Mouse (Mus musculus) kidney, embryonic 15.5 days (tissue): ENCODE results near the gene Olfr71. TPM values are rescaled to one million over a fixed set of nuclear protein-coding genes. Genes with fewer than 3 reads are reported as not detected.

Experiments
- ATAC-seq: fragments of 200-750 bp; cut with Nextera tagmentation; replicated peaks from 2 replicates; pipeline ENCODE4 v1.8.0; 2017; ENCODE audit warnings: moderate TSS enrichment; ENCODE audit not compliant: low FRiP score
- H3K27ac ChIP-seq: fragments of 300-500 bp; sonication (generic); 2 replicates; pipeline ENCODE4 v1.5.1; 2015; ENCODE audit warnings: mild to moderate bottlenecking, inconsistent platforms
- H3K27me3 ChIP-seq: fragments of 300-500 bp; sonication (generic); 2 replicates; pipeline ENCODE4 v1.6.1; 2015; ENCODE audit warnings: inconsistent platforms
- H3K36me3 ChIP-seq: fragments of 300-500 bp; sonication (generic); 2 replicates; pipeline ENCODE4 v1.6.1; 2015; ENCODE audit warnings: inconsistent platforms
- H3K4me1 ChIP-seq: fragments of 300-500 bp; sonication (generic); 2 replicates; pipeline ENCODE4 v1.6.1; 2015; ENCODE audit warnings: inconsistent platforms
- H3K4me2 ChIP-seq: fragments of 300-500 bp; sonication (generic); 2 replicates; pipeline ENCODE4 v1.6.1; 2015; ENCODE audit warnings: moderate library complexity, mild to moderate bottlenecking, inconsistent platforms
- H3K4me3 ChIP-seq: fragments of 300-500 bp; sonication (generic); replicated peaks from 2 replicates; pipeline ENCODE4 v1.5.1; 2015; ENCODE audit warnings: mild to moderate bottlenecking, inconsistent platforms
- H3K9ac ChIP-seq: fragments of 300-500 bp; sonication (generic); 2 replicates; pipeline ENCODE4 v1.6.1; 2015; ENCODE audit warnings: mild to moderate bottlenecking, inconsistent platforms
- H3K9me3 ChIP-seq: fragments of 300-500 bp; sonication (generic); replicated peaks from 2 replicates; pipeline ENCODE4 v1.6.1; 2016; ENCODE audit warnings: inconsistent platforms
- WGBS: fragments of 180-500 bp; shearing (Covaris S2); methylation state at CpG from one replicate; pipeline ENCODE4 v1.1.7; 2015; ENCODE audit warnings: mixed read lengths; 5-methylcytosine and 5-hydroxymethylcytosine counted together
- polyA plus RNA-seq: library from polyadenylated mRNA; unstranded; fragments of >200 nt; fragmentation: Nextera tagmentation; extraction: Ambion mirVana; gene quantifications from 2 replicates; pipeline ENCODE4 v1.2.1, GENCODE M21; 2015

Olfr71 gene
- polyA plus RNA-seq, 1 experiment from 2014 or later = not detected

DNA sequence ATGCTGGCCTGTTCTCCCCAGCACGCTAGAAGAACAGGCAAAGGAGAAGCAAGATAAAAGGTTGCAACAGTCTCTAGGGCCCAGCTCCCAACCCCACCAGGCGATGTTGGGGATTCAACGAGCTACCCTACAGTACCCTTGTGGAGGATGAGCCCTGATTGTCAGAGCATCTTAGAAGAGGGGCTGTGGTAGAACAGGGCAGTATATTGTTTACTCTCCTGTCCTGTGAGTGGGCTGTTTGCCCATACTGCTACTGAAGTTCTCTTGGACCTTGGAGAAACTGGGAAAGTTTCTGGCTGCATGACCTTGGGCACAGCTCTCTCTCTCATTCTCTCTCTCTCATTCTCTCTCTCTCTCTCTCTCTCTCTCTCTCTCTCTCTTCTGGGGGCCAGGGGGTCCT, 19.1 kb upstream of the Olfr71 start:
- WGBS = 59% methylated on average over 3 of the region's 3 CpGs
- no peaks in the 10 kb centered on the region for H3K9me3 ChIP-seq
- H3K27me3 ChIP-seq = no peaks in the 10 kb centered on the region; the same call in 1 of the 2 replicates
- ATAC-seq = no peak
- H3K4me3 ChIP-seq = no peak overlapping the region
- no peak overlapping the region for H3K9ac ChIP-seq
- H3K4me2 ChIP-seq = peak overlapping the region; percentile 14; the same call in 1 of the 2 replicates
- peak overlapping the region; percentile 81 for H3K27ac ChIP-seq
- H3K36me3 ChIP-seq = no peaks in the 10 kb centered on the region
- peaks cover 50% of the 10 kb centered on the region for H3K4me1 ChIP-seq

DNA sequence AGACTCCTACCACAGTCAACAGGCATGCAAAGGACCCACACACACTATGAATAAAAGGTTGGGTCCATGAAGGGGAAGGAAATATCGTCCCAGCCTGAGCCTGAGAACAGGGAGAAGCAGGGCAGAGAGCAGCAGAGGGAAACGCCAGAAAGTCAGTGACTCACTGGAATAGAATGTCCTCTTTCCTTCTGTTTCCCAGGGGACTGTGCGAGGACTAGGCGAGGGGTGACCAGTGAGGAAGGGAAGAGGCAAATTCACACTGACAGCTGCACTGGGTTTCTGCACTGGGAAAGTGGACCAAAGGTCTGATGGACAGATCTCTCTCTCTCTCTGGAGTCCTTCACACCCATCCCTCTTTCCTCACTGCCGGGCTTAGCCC, 18.5 kb upstream of the Olfr71 start:
- Histone ChIP-seq H3K4me1 (peaks cover 50% of the 10 kb centered on the region), H3K9ac (no peak overlapping the region), H3K4me3 (no peak overlapping the region), H3K36me3 (no peaks in the 10 kb centered on the region), H3K27ac (peak overlapping the region; percentile 81), H3K9me3 (no peaks in the 10 kb centered on the region), H3K27me3 (no peaks in the 10 kb centered on the region; the same call in 1 of the 2 replicates), H3K4me2 (peak overlapping the region; percentile 14; the same call in 1 of the 2 replicates)
- WGBS = 44% methylated on average over 5 of the region's 5 CpGs
- peak; percentile 55; the same call in 1 of the 2 replicates for ATAC-seq

DNA sequence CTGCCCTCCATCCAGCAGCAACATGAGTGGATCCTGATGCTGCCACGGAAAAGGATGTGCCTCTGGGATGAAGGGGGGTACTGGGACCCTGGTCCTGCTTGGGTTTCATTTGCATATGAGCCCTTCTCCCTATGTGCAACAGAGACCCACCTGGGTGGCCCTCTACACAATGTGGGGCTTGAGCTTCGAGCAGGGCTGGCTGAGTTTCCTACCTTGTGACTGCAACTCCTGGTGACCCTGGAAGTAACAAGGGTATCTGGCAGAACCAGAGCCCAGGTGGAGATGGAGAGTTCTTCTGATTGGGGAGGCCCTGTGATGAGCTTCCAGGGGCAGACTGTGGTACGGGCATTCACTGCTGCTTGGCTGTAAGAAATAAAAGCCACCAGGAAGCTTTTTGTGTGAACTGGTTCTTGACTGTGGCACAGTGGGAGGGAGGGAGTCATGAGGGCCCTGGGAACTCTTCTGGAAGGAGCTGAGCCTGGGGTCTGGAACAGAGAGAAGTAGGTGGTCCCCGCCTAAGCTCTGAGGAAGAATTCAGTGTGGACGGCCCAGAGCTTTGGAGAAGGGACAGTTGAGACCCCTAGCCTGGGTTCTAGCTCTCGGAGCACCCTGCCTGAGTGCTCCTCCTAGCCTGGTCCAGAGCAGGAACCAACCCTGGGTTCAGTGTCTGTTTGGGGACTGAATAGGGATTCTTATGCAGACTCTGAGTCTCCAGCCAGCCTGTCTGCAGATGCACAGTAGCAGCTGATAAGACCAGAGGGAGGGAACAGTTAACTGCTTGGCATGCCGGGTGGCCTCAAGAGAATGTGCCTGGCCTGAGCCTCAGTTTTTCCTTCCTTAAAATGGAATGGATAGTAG, 17.9 kb upstream of the Olfr71 start:
- 76% methylated on average over 7 of the region's 7 CpGs for WGBS
- H3K27ac ChIP-seq = peak overlapping the region; percentile 81
- H3K9me3 ChIP-seq = no peaks in the 10 kb centered on the region
- H3K4me3 ChIP-seq = no peak overlapping the region
- no peak overlapping the region for H3K9ac ChIP-seq
- H3K27me3 ChIP-seq = no peaks in the 10 kb centered on the region; the same call in 1 of the 2 replicates
- H3K4me1 ChIP-seq = peaks cover 50% of the 10 kb centered on the region
- no peak overlapping the region for H3K4me2 ChIP-seq
- ATAC-seq = no peak
- H3K36me3 ChIP-seq = no peaks in the 10 kb centered on the region

DNA sequence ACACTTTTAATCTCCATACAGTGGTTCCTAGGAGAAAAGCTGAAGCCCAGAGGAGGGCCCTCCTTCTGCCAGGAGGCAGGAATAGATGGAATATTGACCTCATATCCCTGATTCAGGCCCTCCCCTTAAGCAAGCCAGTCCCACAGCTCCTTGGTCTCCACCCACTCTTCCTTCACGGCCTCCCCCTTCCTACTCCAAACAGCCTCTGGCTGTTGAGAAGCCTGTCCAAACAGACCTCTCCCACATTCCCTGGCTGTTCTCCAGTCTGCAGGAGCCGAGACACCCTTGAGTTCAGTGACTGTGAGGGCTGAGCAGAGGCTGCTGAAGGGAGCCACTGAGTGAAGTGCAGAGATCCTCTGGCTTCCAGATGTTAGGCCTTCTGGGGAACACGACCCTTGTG, 16.9 kb upstream of the Olfr71 start, which contains the start of gene Hrct1:
TSS of gene Hrct1 (plus strand) at position 194 of the 400 bp plus-strand sequence.
- no peak within 1 kb of the TSS for H3K4me2 ChIP-seq
- no peaks in the 10 kb centered on the region for H3K9me3 ChIP-seq
- H3K36me3 ChIP-seq = no peaks in the 10 kb centered on the region
- H3K27me3 ChIP-seq = no peaks in the 10 kb centered on the region; the same call in 1 of the 2 replicates
- no peak within 1 kb of the TSS for H3K4me3 ChIP-seq
- no peak within 1 kb of the TSS for H3K9ac ChIP-seq
- H3K4me1 ChIP-seq = peaks cover 50% of the 10 kb centered on the region
- peak within 1 kb of the TSS; percentile 81 for H3K27ac ChIP-seq
- ATAC-seq = peak; percentile 73
- 35% methylated on average over 3 of the region's 3 CpGs for WGBS

DNA sequence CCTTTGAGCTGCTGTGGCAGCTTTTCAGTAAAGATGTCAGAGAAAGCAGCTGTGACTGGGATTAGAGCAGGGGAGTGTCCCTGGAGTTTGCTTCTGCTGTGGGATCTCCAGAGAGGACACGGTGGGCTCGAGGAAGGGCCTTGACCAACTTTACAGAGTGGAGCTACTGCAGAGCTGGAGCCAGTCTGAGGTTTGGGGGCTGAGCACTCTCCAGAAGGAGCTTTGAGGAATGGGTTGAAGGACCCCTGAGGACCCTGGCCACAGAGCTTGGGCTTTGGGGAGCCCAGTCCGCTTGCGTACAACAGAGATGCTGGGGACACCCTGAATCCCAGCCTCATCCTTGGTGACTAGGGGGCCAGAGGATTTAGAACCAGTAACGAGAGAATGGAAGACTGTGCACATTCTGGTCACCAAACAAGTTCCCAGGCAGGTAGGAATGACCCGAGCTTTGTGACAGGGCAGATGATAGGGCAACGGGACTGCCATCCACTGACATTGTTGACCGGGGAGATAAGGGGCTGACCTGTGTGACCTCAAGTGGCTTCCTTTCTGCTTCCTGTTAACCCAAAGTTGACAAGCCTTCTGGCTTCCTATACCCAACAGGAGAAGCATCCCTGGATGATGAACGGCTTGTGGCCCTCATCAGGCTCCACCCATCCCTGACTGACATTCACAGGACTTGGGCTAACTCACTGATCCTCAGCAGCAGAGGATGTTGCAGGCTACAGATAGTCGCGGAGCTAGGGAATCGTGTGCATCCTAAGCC, 16.4 kb upstream of the Olfr71 start:
- WGBS = 68% methylated on average over 12 of the region's 12 CpGs
- H3K27ac ChIP-seq = no peak overlapping the region
- no peak for ATAC-seq

DNA sequence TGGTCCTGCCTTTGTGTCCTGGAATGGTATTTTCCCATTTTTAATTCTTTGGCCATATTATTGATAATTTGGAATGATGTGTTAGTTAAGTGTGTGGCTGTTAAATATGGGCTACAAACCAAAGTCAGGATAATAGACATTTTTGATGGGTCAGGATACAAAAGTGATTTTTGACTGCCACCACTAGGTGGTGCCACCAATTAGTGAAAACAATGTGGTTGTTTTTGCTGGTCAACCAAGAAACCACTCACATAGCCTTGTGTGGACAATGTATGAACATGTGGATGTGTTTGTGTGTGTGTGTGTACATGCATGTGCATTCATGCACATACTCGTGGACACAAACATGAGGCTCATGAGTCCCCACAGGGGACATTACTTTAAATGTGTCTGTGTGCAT, 14.7 kb upstream of the Olfr71 start:
- no peaks in the 10 kb centered on the region for H3K9me3 ChIP-seq
- no peak for ATAC-seq
- H3K36me3 ChIP-seq = no peaks in the 10 kb centered on the region
- H3K9ac ChIP-seq = no peak overlapping the region
- WGBS = 36% methylated on average over 1 of the region's 1 CpGs
- H3K27me3 ChIP-seq = no peaks in the 10 kb centered on the region
- no peak overlapping the region for H3K27ac ChIP-seq
- peaks cover 38% of the 10 kb centered on the region for H3K4me1 ChIP-seq
- no peak overlapping the region for H3K4me2 ChIP-seq
- H3K4me3 ChIP-seq = no peak overlapping the region

More for the DNA sequence above, 16.4 kb upstream of the Olfr71 start:
- Histone ChIP-seq H3K36me3 (no peaks in the 10 kb centered on the region), H3K9me3 (no peaks in the 10 kb centered on the region), H3K4me3 (no peak overlapping the region), H3K27me3 (no peaks in the 10 kb centered on the region; the same call in 1 of the 2 replicates), H3K9ac (no peak overlapping the region), H3K4me2 (no peak overlapping the region), H3K4me1 (peaks cover 50% of the 10 kb centered on the region)

DNA sequence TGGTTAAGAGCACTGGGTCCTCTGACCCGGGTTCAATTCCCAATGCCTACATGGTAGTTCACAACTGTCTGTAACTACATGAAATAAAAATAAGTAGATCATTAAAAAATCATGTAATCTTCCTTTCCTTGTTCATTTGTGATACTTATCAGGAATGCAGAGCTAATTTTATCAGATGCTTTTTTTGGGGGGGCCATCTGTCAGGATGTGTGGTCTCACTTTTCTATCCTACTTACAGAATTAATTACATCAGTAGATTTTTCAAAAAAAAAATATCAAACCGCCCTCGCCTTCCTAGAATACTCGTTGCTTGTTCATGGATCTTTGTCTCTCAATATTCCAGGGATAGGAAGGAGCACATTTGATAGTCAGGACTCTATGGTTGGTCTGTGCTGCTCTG, 12.1 kb upstream of the Olfr71 start:
- no peaks in the 10 kb centered on the region for H3K9me3 ChIP-seq
- no peaks in the 10 kb centered on the region for H3K36me3 ChIP-seq
- no peak overlapping the region for H3K27ac ChIP-seq
- ATAC-seq = no peak
- WGBS = 84% methylated on average over 4 of the region's 4 CpGs
- H3K27me3 ChIP-seq = no peaks in the 10 kb centered on the region
- H3K4me2 ChIP-seq = no peak overlapping the region
- peaks cover 12% of the 10 kb centered on the region for H3K4me1 ChIP-seq
- H3K9ac ChIP-seq = no peak overlapping the region
- H3K4me3 ChIP-seq = no peak overlapping the region

DNA sequence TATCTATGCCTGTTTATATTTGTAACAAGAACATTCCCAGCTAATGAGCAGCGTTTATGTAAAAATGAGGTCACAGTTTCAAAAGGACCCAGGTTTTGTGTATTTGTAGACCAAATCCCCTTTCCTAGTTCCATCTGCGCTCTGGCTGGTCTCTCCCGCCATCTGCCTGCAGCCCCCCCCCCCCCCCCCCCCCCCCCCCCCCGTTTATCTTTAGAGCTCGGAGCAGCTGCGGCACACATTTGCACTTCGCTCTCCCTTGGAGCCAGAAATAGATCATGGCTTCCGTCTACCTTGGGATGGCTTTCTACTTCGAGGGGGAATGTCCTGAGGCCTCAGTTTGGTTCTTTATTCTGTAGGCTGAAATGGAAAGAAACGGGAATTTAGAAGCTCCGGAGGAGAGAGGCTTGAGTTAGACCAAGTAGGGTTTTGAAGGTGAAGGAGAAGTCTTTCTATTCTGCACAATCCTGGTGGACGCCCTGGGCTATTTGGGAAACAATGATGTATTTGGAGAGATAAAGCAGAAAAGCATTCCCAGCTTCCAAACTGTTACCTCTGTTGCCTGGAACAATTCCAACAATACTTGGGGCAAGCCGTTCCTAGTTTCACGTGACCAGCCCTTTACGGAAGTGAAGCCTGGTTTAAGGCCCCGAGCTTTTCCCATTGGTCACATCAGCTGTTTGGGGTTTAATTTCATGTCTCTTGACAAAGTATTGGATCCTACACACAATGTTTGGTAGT, 10.6 kb upstream of the Olfr71 start:
- Histone ChIP-seq H3K9ac (no peak overlapping the region), H3K36me3 (no peaks in the 10 kb centered on the region), H3K27me3 (no peaks in the 10 kb centered on the region; the same call in 1 of the 2 replicates), H3K27ac (no peak overlapping the region), H3K4me2 (no peak overlapping the region), H3K9me3 (no peaks in the 10 kb centered on the region), H3K4me3 (no peak overlapping the region), H3K4me1 (no peaks in the 10 kb centered on the region)
- 65% methylated on average over 15 of the region's 16 CpGs for WGBS
- no peak for ATAC-seq

DNA sequence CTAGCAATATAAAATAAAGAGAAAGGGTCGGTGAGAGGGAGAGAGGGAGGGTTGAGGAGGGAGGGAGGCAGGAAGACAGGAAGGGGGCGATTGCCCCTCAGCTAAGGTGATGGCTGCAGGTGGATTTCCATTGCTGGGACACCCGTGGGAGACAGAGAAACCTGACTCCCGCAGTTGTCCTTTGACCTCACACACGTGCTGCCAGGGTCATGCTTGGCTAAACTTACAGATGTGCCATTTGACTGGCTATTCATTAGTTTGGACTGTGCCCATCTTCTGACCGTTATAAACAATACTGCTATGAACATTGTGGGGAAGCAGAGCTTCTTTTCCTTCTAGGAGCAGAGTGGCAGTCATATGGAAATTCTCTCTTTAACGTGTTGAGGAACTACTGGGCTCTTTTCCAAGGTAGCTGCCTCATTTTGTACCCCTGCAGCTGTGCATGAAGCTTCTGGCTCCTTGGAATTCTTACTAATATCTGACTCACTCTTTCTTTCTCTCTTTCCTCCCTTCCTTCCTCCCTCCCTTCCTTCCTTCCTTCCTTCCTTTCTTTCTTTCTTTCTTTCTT, 3.7 kb upstream of the Olfr71 start:
- no peak overlapping the region for H3K27ac ChIP-seq
- WGBS = 22% methylated on average over 7 of the region's 7 CpGs
- no peaks in the 10 kb centered on the region for H3K9me3 ChIP-seq
- no peak overlapping the region for H3K9ac ChIP-seq
- H3K36me3 ChIP-seq = no peaks in the 10 kb centered on the region
- H3K4me2 ChIP-seq = no peak overlapping the region
- 0 out of 2 replicates have a peak, but pooled peaks cover 6% of the 10 kb centered on the region for H3K4me1 ChIP-seq
- no peak overlapping the region for H3K4me3 ChIP-seq
- peaks cover 10% of the 10 kb centered on the region for H3K27me3 ChIP-seq
- ATAC-seq = no peak

DNA sequence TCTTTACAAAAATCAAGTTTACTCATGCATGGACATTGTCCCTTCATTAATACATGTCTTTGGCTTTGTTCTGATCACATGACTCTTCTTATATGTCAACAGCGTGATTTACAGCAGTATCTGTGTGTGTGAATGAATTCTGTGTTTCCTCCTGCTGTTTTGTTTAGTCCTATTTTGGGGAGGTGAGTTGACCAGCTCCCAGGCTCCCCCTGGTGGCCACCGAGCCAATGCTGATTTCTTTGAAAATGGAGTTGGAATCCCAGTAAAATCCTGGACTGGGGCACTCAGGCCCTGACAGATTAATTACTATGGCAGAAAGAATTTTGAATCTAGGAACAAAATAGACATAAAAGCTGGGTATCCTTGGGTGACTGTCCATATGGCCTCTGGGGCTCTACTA, 1.8 kb upstream of the Olfr71 start:
- Histone ChIP-seq H3K36me3 (no peaks in the 10 kb centered on the region), H3K27ac (no peak overlapping the region), H3K27me3 (peaks cover 10% of the 10 kb centered on the region), H3K4me2 (no peak overlapping the region), H3K4me3 (no peak overlapping the region), H3K4me1 (0 out of 2 replicates have a peak, but pooled peaks cover 6% of the 10 kb centered on the region), H3K9me3 (no peaks in the 10 kb centered on the region), H3K9ac (no peak overlapping the region)
- WGBS = 4% methylated on average over 2 of the region's 2 CpGs
- no peak for ATAC-seq

DNA sequence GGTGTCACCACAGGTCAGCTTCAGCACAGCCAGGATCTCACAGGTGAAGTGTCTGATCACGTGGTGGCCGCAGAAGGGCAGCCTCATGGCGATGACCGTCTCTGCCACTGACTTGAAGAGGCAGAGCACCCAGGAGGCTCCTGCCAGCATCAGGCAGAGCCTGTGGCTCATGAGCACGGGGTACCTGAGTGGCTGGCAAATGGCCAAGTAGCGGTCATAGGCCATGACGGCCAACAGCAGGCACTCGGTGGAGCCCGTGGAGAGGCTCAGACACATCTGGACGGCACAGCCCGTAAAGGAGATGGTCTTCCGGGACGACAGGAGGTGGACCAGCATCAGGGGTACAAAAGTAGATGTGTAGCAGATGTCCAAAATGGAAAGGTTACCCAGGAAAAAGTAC, 4.1 kb downstream of the Olfr71 start:
- Histone ChIP-seq H3K27ac (no peak overlapping the region), H3K4me2 (no peak overlapping the region), H3K9ac (no peak overlapping the region), H3K36me3 (no peaks in the 10 kb centered on the region), H3K9me3 (no peaks in the 10 kb centered on the region), H3K4me3 (no peak overlapping the region), H3K27me3 (peaks cover 14% of the 10 kb centered on the region), H3K4me1 (0 out of 2 replicates have a peak, but pooled peaks cover 10% of the 10 kb centered on the region)
- WGBS = 78% methylated on average over 13 of the region's 13 CpGs
- no peak for ATAC-seq
